Mouse (Mus musculus): ENCODE data around the gene Usp53. TPM values are rescaled to one million over a fixed set of nuclear protein-coding genes. Genes with fewer than 3 reads are reported as not detected.
A peak's percentile ranks its signal among the peaks of the same experiment; 100 is the strongest.

The Usp53 gene
- 6.7 and 10.0 TPM in 2 replicates for polyA plus RNA-seq (2014; fragmentation: Nextera tagmentation; extraction: Ambion mirVana)

DNA sequence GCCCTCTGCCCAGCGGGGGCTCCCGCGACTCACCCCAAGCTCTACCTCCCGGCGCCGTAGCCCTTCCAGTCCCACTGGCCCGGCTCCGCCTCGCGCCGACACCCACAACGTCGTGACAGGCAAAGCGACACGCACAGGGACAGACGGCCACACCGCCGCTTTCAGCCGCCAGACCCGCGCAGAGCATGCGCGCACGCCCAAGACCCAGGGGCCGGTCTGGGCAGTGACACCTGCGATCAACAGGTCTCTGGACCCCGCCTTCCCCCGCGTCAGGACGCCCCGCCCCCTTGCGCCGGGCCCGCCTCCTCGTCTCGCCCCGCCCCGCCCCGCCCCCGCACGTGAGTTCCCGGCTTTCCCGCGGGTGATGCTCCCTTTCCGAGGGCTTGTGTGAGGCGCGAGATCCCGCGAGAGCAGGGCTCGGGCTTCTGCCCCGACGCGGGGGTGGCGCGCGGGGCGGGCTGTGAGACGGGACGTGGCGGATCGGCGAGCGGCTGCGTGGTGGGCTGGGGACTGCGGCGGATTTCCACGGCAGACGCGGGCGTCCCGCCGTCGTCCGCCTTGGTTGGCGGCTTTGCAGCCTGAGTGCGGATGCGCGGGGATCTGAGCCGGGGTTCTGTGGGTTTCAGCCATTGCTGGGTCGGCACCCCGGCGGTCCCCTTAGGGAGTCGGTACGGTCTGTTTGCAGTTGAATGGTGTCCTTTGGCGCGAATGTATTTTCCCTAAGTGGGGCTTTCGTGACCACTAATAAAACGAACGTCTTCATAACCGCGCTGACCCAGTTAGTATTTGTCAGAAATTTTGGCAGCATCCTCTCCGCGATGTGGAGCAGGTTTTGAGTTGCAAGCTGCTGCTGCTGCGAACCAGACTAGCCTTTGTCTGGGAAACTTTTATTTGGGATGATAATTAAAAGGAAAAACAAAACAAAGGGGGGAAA is at the start of gene Usp53:
Gene Usp53 (minus strand): TSS at position 262 of the 934 bp plus-strand sequence.
- Histone ChIP-seq H3K4me3 (ENCODE audit: low read depth, low read length) (peak within 1 kb of the TSS; percentile 79), H3K9ac (ENCODE audit: low read length) (peak within 1 kb of the TSS; percentile 92), H3K4me2 (ENCODE audit: low read length) (peak within 1 kb of the TSS; percentile 70), H3K27me3 (replicated peaks; ENCODE audit: control insufficient read depth, insufficient read depth, low read length) (no peaks in the 10 kb centered on the region), H3K9me3 (replicated peaks; ENCODE audit: control insufficient read depth, low read length) (no peaks in the 10 kb centered on the region), H3K36me3 (ENCODE audit: control insufficient read depth, insufficient read depth, low read length) (no peaks in the 10 kb centered on the region), H3K27ac (ENCODE audit: low read depth, low read length) (peak within 1 kb of the TSS; percentile 93), H3K4me1 (ENCODE audit: control insufficient read depth, insufficient read depth, low read length) (peaks cover 3% of the 10 kb centered on the region; the same call in 1 of the 2 replicates)
- ATAC-seq, result peak; percentile 98
- DNase-seq (ENCODE audit: low spot score), result peak; percentile 98
- under 1% methylated on average over 75 of the region's 94 CpGs for WGBS

DNA sequence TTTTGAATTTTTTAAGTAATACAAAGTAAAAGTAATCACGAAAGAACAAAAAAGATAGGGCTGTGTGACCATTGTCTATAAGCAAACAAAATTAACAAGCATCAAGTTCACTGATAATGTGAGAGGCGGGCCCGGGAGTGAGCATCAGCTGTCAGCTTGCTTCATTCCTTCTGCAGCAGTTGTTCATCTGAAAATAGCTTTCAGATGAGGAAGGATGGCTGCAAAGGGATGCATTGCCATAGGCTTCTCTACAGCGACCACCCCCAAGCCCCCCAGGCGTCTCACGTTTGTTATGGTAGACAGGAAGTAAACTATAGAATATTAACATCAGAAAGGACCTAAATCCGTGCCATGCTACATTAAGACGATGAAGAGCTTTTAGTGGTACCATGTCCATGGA is 49.5 kb upstream of the Usp53 start:
- Histone ChIP-seq H3K4me2 (ENCODE audit: low read length) (no peak overlapping the region), H3K4me1 (ENCODE audit: control insufficient read depth, insufficient read depth, low read length) (no peaks in the 10 kb centered on the region), H3K9me3 (replicated peaks; ENCODE audit: control insufficient read depth, low read length) (no peaks in the 10 kb centered on the region), H3K9ac (ENCODE audit: low read length) (no peak overlapping the region), H3K4me3 (ENCODE audit: low read depth, low read length) (no peak overlapping the region), H3K27me3 (replicated peaks; ENCODE audit: control insufficient read depth, insufficient read depth, low read length) (no peaks in the 10 kb centered on the region), H3K36me3 (ENCODE audit: control insufficient read depth, insufficient read depth, low read length) (no peaks in the 10 kb centered on the region), H3K27ac (ENCODE audit: low read depth, low read length) (no peak overlapping the region)
- ATAC-seq, result no peak
- no peak for DNase-seq (ENCODE audit: low spot score)
- 61% methylated on average over 8 of the region's 8 CpGs for WGBS

- Histone ChIP-seq H3K4me2 (ENCODE audit: low read length) (no peak overlapping the region), H3K9me3 (replicated peaks; ENCODE audit: control insufficient read depth, low read length) (no peaks in the 10 kb centered on the region), H3K27ac (ENCODE audit: low read depth, low read length) (no peak overlapping the region), H3K36me3 (ENCODE audit: control insufficient read depth, insufficient read depth, low read length) (no peaks in the 10 kb centered on the region), H3K9ac (ENCODE audit: low read length) (no peak overlapping the region), H3K4me3 (ENCODE audit: low read depth, low read length) (no peak overlapping the region), H3K27me3 (replicated peaks; ENCODE audit: control insufficient read depth, insufficient read depth, low read length) (no peaks in the 10 kb centered on the region), H3K4me1 (ENCODE audit: control insufficient read depth, insufficient read depth, low read length) (no peaks in the 10 kb centered on the region)
- no peak for ATAC-seq
- DNase-seq (ENCODE audit: low spot score), result no peak
- WGBS, result 32% methylated on average over 3 of the region's 3 CpGs
Observed at GRCm38 (mm10) chr3:123025634-123026033, 41.3 kb upstream of the Usp53 start.

DNA sequence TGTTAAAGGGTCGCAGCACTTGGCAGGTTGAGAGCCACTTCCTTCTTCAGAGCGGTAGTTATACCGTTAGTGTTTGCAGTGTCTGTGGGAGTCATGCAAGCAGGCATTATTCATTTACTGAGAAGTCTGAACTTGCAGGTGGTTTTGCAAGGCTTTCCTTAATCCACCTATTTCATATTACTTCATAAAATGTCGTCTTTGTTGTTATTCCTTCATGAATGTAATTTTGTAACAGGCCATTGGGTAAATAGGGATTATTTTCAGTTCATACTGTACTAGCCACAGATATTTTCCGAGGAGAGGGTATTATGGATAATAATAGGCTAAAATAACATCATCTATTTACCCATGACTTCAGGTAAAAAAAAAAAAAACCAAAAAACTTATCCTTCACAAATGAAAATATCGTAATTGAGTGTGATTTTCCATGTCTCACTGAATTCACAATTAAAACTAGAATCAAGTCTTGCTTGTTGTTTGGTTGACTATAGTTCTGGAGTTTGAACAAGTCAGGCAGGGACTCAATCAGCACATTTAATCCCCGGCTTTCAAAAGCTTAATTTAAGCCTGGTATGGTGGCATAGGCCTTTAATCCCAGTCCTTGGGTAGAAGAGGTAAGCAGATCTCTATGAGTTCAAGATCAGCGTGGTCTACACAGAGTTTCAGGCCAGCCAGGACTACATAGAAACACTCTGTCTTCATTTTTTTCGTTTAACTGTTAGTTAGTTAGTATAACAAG is 40.4 kb upstream of the Usp53 start:
- H3K27ac ChIP-seq (ENCODE audit: low read depth, low read length), result no peak overlapping the region
- H3K4me2 ChIP-seq (ENCODE audit: low read length), result no peak overlapping the region
- ATAC-seq, result no peak
- 85% methylated on average over 9 of the region's 9 CpGs for WGBS
- H3K4me1 ChIP-seq (ENCODE audit: control insufficient read depth, insufficient read depth, low read length), result no peaks in the 10 kb centered on the region
- H3K27me3 ChIP-seq (replicated peaks; ENCODE audit: control insufficient read depth, insufficient read depth, low read length), result no peaks in the 10 kb centered on the region
- H3K9ac ChIP-seq (ENCODE audit: low read length), result no peak overlapping the region
- H3K9me3 ChIP-seq (replicated peaks; ENCODE audit: control insufficient read depth, low read length), result no peaks in the 10 kb centered on the region
- no peaks in the 10 kb centered on the region for H3K36me3 ChIP-seq (ENCODE audit: control insufficient read depth, insufficient read depth, low read length)
- no peak overlapping the region for H3K4me3 ChIP-seq (ENCODE audit: low read depth, low read length)
- DNase-seq (ENCODE audit: low spot score), result no peak

DNA sequence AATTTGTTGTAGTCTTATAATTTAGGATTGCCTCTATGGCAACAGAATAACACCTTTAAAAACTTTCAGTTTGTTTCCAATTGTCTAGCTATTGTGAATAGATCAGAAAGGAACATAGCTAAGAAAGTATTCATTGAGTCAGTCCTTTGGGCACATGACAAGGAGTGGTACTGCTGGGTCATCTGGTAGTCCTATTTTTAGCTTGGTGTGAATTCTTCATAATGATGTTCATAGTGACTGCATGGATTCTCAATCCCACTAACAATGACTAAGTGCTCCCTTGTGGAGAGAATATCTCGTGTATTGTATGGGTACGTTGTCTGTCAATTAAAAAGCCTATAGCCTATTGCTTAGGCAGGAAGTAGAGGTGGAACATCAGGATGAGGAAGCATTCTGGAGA is 34.5 kb upstream of the Usp53 start:
- no peak overlapping the region for H3K4me2 ChIP-seq (ENCODE audit: low read length)
- no peak for DNase-seq (ENCODE audit: low spot score)
- no peak overlapping the region for H3K27ac ChIP-seq (ENCODE audit: low read depth, low read length)
- 91% methylated on average over 2 of the region's 2 CpGs for WGBS
- no peak overlapping the region for H3K4me3 ChIP-seq (ENCODE audit: low read depth, low read length)
- no peaks in the 10 kb centered on the region for H3K36me3 ChIP-seq (ENCODE audit: control insufficient read depth, insufficient read depth, low read length)
- no peak for ATAC-seq
- no peaks in the 10 kb centered on the region for H3K9me3 ChIP-seq (replicated peaks; ENCODE audit: control insufficient read depth, low read length)
- H3K27me3 ChIP-seq (replicated peaks; ENCODE audit: control insufficient read depth, insufficient read depth, low read length), result no peaks in the 10 kb centered on the region
- H3K9ac ChIP-seq (ENCODE audit: low read length), result no peak overlapping the region
- no peaks in the 10 kb centered on the region for H3K4me1 ChIP-seq (ENCODE audit: control insufficient read depth, insufficient read depth, low read length)

DNA sequence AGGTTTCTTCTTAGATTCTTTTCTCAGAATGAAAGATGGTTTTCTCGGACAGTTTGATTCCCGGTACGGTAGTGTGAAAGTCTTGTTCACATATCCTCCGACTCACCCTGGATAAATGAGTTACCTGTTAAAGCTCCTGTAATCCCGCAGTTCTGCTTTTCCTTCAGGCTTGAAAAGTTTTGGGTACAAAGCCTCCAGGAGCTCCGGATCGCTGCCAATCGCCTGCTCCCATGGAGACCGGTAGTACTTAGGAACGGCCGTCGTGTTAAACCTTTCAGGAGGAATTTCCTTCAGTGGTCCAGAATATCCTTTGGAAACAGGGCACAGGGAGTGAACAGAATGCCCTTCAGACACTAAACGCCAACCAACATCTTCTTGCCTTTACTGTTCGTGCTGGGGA is 29.2 kb upstream of the Usp53 start:
- Histone ChIP-seq H3K4me1 (ENCODE audit: control insufficient read depth, insufficient read depth, low read length) (no peaks in the 10 kb centered on the region), H3K4me3 (ENCODE audit: low read depth, low read length) (no peak overlapping the region), H3K9me3 (replicated peaks; ENCODE audit: control insufficient read depth, low read length) (no peaks in the 10 kb centered on the region), H3K9ac (ENCODE audit: low read length) (no peak overlapping the region), H3K27me3 (replicated peaks; ENCODE audit: control insufficient read depth, insufficient read depth, low read length) (no peaks in the 10 kb centered on the region), H3K4me2 (ENCODE audit: low read length) (no peak overlapping the region), H3K27ac (ENCODE audit: low read depth, low read length) (no peak overlapping the region), H3K36me3 (ENCODE audit: control insufficient read depth, insufficient read depth, low read length) (no peaks in the 10 kb centered on the region)
- 90% methylated on average over 14 of the region's 14 CpGs for WGBS
- DNase-seq (ENCODE audit: low spot score) (no peak), ATAC-seq (no peak)

GRCm38 (mm10) chr3:123009417-123009816 is 25.1 kb upstream of the Usp53 start:
- ATAC-seq (no peak), DNase-seq (ENCODE audit: low spot score) (peak; percentile 2)
- WGBS, result 61% methylated on average over 6 of the region's 6 CpGs
- H3K27ac ChIP-seq (ENCODE audit: low read depth, low read length), result no peak overlapping the region
- no peak overlapping the region for H3K4me2 ChIP-seq (ENCODE audit: low read length)
- H3K27me3 ChIP-seq (replicated peaks; ENCODE audit: control insufficient read depth, insufficient read depth, low read length), result no peaks in the 10 kb centered on the region
- H3K4me3 ChIP-seq (ENCODE audit: low read depth, low read length), result no peak overlapping the region
- H3K9ac ChIP-seq (ENCODE audit: low read length), result no peak overlapping the region
- H3K4me1 ChIP-seq (ENCODE audit: control insufficient read depth, insufficient read depth, low read length), result no peaks in the 10 kb centered on the region
- H3K9me3 ChIP-seq (replicated peaks; ENCODE audit: control insufficient read depth, low read length), result no peaks in the 10 kb centered on the region
- no peaks in the 10 kb centered on the region for H3K36me3 ChIP-seq (ENCODE audit: control insufficient read depth, insufficient read depth, low read length)

- no peaks in the 10 kb centered on the region for H3K27me3 ChIP-seq (replicated peaks; ENCODE audit: control insufficient read depth, insufficient read depth, low read length)
- H3K4me3 ChIP-seq (ENCODE audit: low read depth, low read length), result no peak overlapping the region
- no peak overlapping the region for H3K4me2 ChIP-seq (ENCODE audit: low read length)
- 88% methylated on average over 10 of the region's 10 CpGs for WGBS
- no peak overlapping the region for H3K27ac ChIP-seq (ENCODE audit: low read depth, low read length)
- H3K36me3 ChIP-seq (ENCODE audit: control insufficient read depth, insufficient read depth, low read length), result no peaks in the 10 kb centered on the region
- ATAC-seq (no peak), DNase-seq (ENCODE audit: low spot score) (no peak)
- H3K9ac ChIP-seq (ENCODE audit: low read length), result no peak overlapping the region
- H3K4me1 ChIP-seq (ENCODE audit: control insufficient read depth, insufficient read depth, low read length), result no peaks in the 10 kb centered on the region
- no peaks in the 10 kb centered on the region for H3K9me3 ChIP-seq (replicated peaks; ENCODE audit: control insufficient read depth, low read length)
Observed at GRCm38 (mm10) chr3:123007386-123007785, 23.1 kb upstream of the Usp53 start.

- Histone ChIP-seq H3K4me3 (ENCODE audit: low read depth, low read length) (no peak overlapping the region), H3K27ac (ENCODE audit: low read depth, low read length) (no peak overlapping the region), H3K9me3 (replicated peaks; ENCODE audit: control insufficient read depth, low read length) (no peaks in the 10 kb centered on the region), H3K9ac (ENCODE audit: low read length) (no peak overlapping the region), H3K4me1 (ENCODE audit: control insufficient read depth, insufficient read depth, low read length) (no peaks in the 10 kb centered on the region), H3K27me3 (replicated peaks; ENCODE audit: control insufficient read depth, insufficient read depth, low read length) (no peaks in the 10 kb centered on the region), H3K36me3 (ENCODE audit: control insufficient read depth, insufficient read depth, low read length) (no peaks in the 10 kb centered on the region), H3K4me2 (ENCODE audit: low read length) (no peak overlapping the region)
- WGBS, result 46% methylated on average over 3 of the region's 3 CpGs
- ATAC-seq (no peak), DNase-seq (ENCODE audit: low spot score) (no peak)
Observed at GRCm38 (mm10) chr3:123001053-123001452, 16.7 kb upstream of the Usp53 start.

All from forebrain, embryonic 14.5 days (tissue).